Mouse (Mus musculus): ENCODE results near the gene Hif3a. TPM values are rescaled to one million over a fixed set of nuclear protein-coding genes. Genes with fewer than 3 reads are reported as not detected.

Gene Hif3a
- polyA plus RNA-seq, 1 experiment from 2014 or later, result 18.2 TPM

- H3K27me3 ChIP-seq (ENCODE audit: insufficient read depth, poor library complexity, severe bottlenecking), result no peaks in the 10 kb centered on the region
- WGBS, result 88% methylated on average over 5 of the region's 5 CpGs
- H3K4me3 ChIP-seq, result no peak overlapping the region
- no peaks in the 10 kb centered on the region for H3K4me1 ChIP-seq
- no peak overlapping the region for H3K27ac ChIP-seq
- peaks cover 98% of the 10 kb centered on the region for H3K36me3 ChIP-seq
- no peak for DNase-seq (ENCODE audit: low spot score)
- H3K9me3 ChIP-seq, result no peaks in the 10 kb centered on the region
Observed at GRCm38 (mm10) chr7:17010010-17010347, 52.2 kb downstream of the Hif3a start.

DNA sequence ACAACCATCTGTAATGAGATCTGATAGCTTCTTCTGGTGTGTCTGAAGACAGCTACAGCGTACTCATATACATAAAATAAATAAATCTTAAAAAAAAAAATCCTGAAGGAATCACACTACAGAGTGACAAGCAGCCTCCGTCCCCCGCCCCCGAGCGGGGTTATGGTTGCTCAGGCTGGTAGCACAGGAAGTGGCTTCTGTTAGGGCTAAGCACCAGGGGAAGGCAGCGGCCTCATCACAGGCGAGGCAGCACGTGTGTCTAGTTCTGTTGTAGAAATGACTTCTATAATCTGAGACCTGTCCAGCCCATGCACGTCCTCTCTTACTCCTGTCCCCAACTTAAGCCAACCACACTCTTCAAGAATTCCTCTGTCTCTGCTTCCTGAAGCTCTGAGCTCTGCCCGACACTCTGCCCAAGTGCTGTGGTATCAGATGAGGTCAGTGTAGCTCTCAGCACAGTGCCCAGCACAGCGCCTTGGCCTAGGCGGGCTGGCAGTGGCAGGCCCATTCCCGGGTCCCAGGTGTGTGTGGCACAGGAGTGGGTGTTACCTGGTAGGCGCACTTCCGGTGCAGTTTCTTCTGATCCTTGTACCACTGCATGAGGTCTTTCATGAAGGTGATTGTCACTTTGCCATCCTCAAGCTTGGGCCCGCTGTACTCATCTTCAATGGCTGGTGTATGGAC lies 52.8 kb downstream of the Hif3a start:
- H3K27ac ChIP-seq, result no peak overlapping the region
- peaks cover 98% of the 10 kb centered on the region for H3K36me3 ChIP-seq
- no peaks in the 10 kb centered on the region for H3K27me3 ChIP-seq (ENCODE audit: insufficient read depth, poor library complexity, severe bottlenecking)
- no peak overlapping the region for H3K4me3 ChIP-seq
- no peaks in the 10 kb centered on the region for H3K4me1 ChIP-seq
- WGBS, result 90% methylated on average over 16 of the region's 16 CpGs
- no peaks in the 10 kb centered on the region for H3K9me3 ChIP-seq
- no peak for DNase-seq (ENCODE audit: low spot score)

GRCm38 (mm10) chr7:17007300-17007699 lies 54.9 kb downstream of the Hif3a start:
- no peak for DNase-seq (ENCODE audit: low spot score)
- WGBS, result 86% methylated on average over 4 of the region's 4 CpGs
- peaks cover 89% of the 10 kb centered on the region for H3K36me3 ChIP-seq

DNA sequence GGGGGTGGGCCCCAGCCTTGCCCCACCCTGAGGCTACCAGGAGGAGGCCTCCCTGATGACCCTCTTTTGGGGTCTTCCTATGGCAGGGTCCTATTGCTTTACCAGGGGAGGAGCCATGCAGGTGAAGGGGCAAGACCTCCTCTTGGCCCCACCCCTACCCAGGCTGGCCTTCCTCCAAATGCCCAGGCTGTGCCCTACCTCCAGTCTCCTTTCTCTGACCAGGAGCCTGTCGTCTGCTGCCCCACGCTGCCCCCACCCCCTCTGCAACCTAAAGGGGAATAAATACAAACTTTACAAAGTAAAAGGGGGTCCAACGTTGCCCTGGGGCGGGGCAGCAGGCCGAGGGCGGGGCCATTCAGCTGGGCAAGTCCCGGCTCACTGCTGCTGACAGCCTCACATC lies 57.5 kb downstream of the Hif3a start:
- peak overlapping the region; percentile 29; the same call in 1 of the 2 replicates for H3K27ac ChIP-seq
- WGBS, result 80% methylated on average over 7 of the region's 7 CpGs

More at GRCm38 (mm10) chr7:17007300-17007699, 54.9 kb downstream of the Hif3a start:
- Histone ChIP-seq H3K9me3 (no peaks in the 10 kb centered on the region), H3K27ac (no peak overlapping the region), H3K27me3 (ENCODE audit: insufficient read depth, poor library complexity, severe bottlenecking) (no peaks in the 10 kb centered on the region), H3K4me3 (no peak overlapping the region), H3K4me1 (no peaks in the 10 kb centered on the region)

GRCm38 (mm10) chr7:17003230-17003960 lies 58.8 kb downstream of the Hif3a start:
- Histone ChIP-seq H3K4me3 (no peak overlapping the region), H3K9me3 (no peaks in the 10 kb centered on the region), H3K36me3 (peaks cover 79% of the 10 kb centered on the region), H3K27ac (no peak overlapping the region), H3K4me1 (peaks cover 4% of the 10 kb centered on the region; the same call in 1 of the 2 replicates), H3K27me3 (ENCODE audit: insufficient read depth, poor library complexity, severe bottlenecking) (no peaks in the 10 kb centered on the region)
- no peak for DNase-seq (ENCODE audit: low spot score)
- 78% methylated on average over 7 of the region's 7 CpGs for WGBS

More for the DNA sequence above, 57.5 kb downstream of the Hif3a start:
- H3K9me3 ChIP-seq, result no peaks in the 10 kb centered on the region
- no peak overlapping the region for H3K4me3 ChIP-seq
- H3K4me1 ChIP-seq, result no peaks in the 10 kb centered on the region
- peaks cover 82% of the 10 kb centered on the region for H3K36me3 ChIP-seq
- DNase-seq (ENCODE audit: low spot score), result no peak
- H3K27me3 ChIP-seq (ENCODE audit: insufficient read depth, poor library complexity, severe bottlenecking), result no peaks in the 10 kb centered on the region

DNA sequence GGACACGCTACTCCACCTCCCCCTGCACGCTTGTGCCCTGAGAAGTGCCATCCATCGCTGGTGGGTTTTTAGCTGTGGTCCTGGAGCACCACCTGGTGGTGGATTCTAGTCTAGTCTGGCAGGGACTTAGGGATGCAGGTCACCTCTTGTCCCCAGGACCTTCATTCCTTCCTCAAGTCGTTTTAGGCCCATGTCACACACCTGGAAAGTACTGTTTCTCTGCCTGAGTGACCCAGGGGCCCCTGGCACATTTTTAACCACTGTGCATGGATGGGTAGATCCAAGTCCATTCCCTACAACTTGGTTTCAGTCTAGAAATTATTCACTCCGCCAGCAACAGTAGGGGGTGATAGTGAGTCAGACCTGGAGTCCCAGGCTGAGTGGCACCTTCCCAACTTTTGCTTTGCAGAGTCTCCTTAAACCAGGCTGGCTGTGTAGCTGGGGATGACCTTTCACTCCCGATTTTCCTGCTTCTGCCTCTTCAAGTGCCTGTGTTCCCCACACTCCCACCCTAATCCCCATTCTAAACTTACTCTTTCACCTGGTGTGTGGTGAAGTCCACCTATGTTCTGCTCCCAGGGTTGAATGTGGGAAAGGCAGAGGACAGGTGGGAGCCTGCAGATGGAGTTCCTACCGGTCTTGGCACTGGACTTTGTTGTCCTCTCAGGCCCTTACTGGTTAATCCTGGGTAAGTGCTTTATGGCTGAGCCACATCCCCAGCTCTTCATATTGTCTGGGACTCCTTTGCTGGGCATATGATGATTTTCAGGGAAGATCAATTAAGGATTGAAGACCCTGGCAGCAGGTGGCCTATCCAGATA lies 59.6 kb downstream of the Hif3a start:
- 13% methylated on average over 7 of the region's 7 CpGs for WGBS
- no peak overlapping the region for H3K27ac ChIP-seq

GRCm38 (mm10) chr7:16999650-17000049 lies 62.6 kb downstream of the Hif3a start:
- Histone ChIP-seq H3K27ac (peak overlapping the region; percentile 7; the same call in 1 of the 2 replicates), H3K36me3 (peaks cover 77% of the 10 kb centered on the region), H3K4me3 (no peak overlapping the region), H3K9me3 (no peaks in the 10 kb centered on the region), H3K4me1 (peaks cover 32% of the 10 kb centered on the region), H3K27me3 (ENCODE audit: insufficient read depth, poor library complexity, severe bottlenecking) (no peaks in the 10 kb centered on the region)
- DNase-seq (ENCODE audit: low spot score), result peak; percentile 92
- 19% methylated on average over 4 of the region's 4 CpGs for WGBS

More for the DNA sequence above, 59.6 kb downstream of the Hif3a start:
- Histone ChIP-seq H3K4me3 (no peak overlapping the region), H3K27me3 (ENCODE audit: insufficient read depth, poor library complexity, severe bottlenecking) (no peaks in the 10 kb centered on the region), H3K9me3 (no peaks in the 10 kb centered on the region), H3K4me1 (peaks cover 5% of the 10 kb centered on the region; the same call in 1 of the 2 replicates), H3K36me3 (peaks cover 79% of the 10 kb centered on the region)
- DNase-seq (ENCODE audit: low spot score), result peak; percentile 89

DNA sequence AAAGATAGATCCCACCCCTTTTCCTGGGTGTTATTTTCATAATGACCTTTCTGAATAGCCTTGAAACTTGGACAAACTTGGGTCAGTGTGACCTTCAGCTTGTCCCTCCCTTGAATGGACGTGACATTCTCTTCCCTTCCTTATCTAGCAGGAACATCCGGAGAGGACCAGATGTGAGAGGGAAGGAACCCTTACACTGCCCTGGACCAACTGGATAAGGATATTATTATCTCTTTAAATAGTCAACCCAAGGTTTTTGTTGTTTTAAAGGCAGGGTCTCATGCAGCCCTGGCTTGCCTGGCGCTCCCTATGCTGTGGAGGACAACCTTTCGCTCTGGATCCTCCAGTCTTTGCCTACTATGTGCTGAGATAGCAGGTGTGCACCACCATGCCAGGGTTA lies 63.0 kb downstream of the Hif3a start:
- no peak overlapping the region for H3K4me3 ChIP-seq

GRCm38 (mm10) chr7:16995345-16995744 lies 66.9 kb downstream of the Hif3a start:
- Histone ChIP-seq H3K27ac (peak overlapping the region; percentile 97; the same call in 1 of the 2 replicates), H3K4me1 (peaks cover 60% of the 10 kb centered on the region), H3K9me3 (no peaks in the 10 kb centered on the region), H3K4me3 (peak overlapping the region; percentile 82), H3K27me3 (ENCODE audit: insufficient read depth, poor library complexity, severe bottlenecking) (no peaks in the 10 kb centered on the region), H3K36me3 (peaks cover 51% of the 10 kb centered on the region)
- DNase-seq (ENCODE audit: low spot score), result no peak
- WGBS, result 93% methylated on average over 4 of the region's 4 CpGs

More for the DNA sequence above, 63.0 kb downstream of the Hif3a start:
- Histone ChIP-seq H3K27ac (peak overlapping the region; percentile 7; the same call in 1 of the 2 replicates), H3K4me1 (peaks cover 33% of the 10 kb centered on the region), H3K27me3 (ENCODE audit: insufficient read depth, poor library complexity, severe bottlenecking) (no peaks in the 10 kb centered on the region), H3K9me3 (no peaks in the 10 kb centered on the region), H3K36me3 (peaks cover 73% of the 10 kb centered on the region)
- 35% methylated on average over 4 of the region's 4 CpGs for WGBS
- no peak for DNase-seq (ENCODE audit: low spot score)

DNA sequence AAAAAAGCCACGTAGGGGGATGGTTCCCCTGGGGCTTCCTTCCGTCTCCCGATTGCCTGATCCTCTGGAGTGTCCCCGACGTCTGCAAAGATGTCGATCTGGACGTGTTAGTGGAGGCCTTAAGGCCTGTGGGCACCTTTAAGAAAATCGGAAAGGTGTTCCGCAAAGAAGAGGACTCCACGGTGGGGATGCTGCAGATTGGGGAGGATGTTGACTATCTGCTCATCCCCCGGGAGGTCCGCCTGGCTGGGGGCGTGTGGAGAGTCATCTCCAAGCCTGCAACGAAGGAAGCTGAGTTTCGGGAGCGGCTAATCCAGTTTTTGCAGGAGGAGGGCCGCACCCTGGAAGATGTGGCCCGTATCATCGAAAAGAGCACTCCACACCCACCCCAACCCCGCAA lies 67.8 kb downstream of the Hif3a start:
- DNase-seq (ENCODE audit: low spot score), result no peak
- peaks cover 45% of the 10 kb centered on the region for H3K36me3 ChIP-seq
- WGBS, result 5% methylated on average over 20 of the region's 20 CpGs
- 0 out of 2 replicates have a peak, but pooled peaks cover 2% of the 10 kb centered on the region for H3K9me3 ChIP-seq
- H3K4me1 ChIP-seq, result peaks cover 66% of the 10 kb centered on the region
- peak overlapping the region; percentile 82 for H3K4me3 ChIP-seq
- H3K27ac ChIP-seq, result peak overlapping the region; percentile 97
- no peaks in the 10 kb centered on the region for H3K27me3 ChIP-seq (ENCODE audit: insufficient read depth, poor library complexity, severe bottlenecking)

DNA sequence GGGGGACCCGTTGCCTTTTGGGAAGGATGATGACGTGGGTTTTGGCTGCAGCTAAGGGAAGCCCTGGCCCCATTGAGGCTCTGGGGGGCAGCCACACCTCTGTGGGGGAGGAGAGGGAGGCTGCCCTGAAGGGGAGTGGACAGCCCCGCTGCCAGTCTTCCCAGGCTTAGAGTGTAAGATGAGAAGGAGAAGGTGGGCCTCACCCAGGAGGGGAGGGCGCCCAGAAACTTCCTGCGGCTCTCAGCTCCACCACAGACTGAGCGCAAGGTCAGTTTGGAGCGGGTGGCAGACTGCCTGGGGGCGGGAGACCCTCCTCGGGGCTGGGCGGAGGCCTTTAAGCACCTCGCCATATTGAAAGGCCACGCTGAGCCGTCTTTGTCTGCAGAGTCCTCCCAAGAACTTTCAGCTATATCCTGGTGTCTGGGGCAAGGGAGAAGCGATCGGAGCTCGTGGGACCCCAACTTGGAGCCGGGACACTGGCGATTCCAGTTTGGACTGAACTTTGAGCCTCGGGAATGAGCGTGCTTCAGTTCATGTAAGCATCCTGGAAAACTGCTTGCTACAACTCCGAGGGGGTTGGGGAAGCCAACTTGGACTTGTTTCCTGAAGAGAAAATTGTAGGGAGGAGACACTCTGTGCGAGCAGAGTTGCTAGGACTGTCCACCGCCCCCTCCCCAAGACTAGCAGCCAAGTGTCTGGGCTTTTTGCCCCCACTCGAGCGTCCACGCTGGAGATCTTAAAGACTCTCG lies 68.4 kb downstream of the Hif3a start:
- H3K4me1 ChIP-seq, result peaks cover 63% of the 10 kb centered on the region
- WGBS, result under 1% methylated on average over 27 of the region's 27 CpGs
- H3K4me3 ChIP-seq, result peak overlapping the region; percentile 82
- no peaks in the 10 kb centered on the region for H3K27me3 ChIP-seq (ENCODE audit: insufficient read depth, poor library complexity, severe bottlenecking)
- peak overlapping the region; percentile 97 for H3K27ac ChIP-seq
- DNase-seq (ENCODE audit: low spot score), result peak; percentile 97
- H3K9me3 ChIP-seq, result 0 out of 2 replicates have a peak, but pooled peaks cover 3% of the 10 kb centered on the region
- peaks cover 41% of the 10 kb centered on the region for H3K36me3 ChIP-seq

GRCm38 (mm10) chr7:16992451-16992807 lies 69.8 kb downstream of the Hif3a start, which contains the start of gene Ccdc8:
Ccdc8 (plus strand) TSS chr7:16992708.
- no peak for DNase-seq (ENCODE audit: low spot score)
- H3K4me1 ChIP-seq, result peaks cover 61% of the 10 kb centered on the region
- peaks cover 29% of the 10 kb centered on the region for H3K36me3 ChIP-seq
- no peaks in the 10 kb centered on the region for H3K27me3 ChIP-seq (ENCODE audit: insufficient read depth, poor library complexity, severe bottlenecking)
- H3K9me3 ChIP-seq, result 0 out of 2 replicates have a peak, but pooled peaks cover 3% of the 10 kb centered on the region
- H3K27ac ChIP-seq, result peak within 1 kb of the TSS; percentile 97
- WGBS, result 91% methylated on average over 5 of the region's 5 CpGs
- peak within 1 kb of the TSS; percentile 82 for H3K4me3 ChIP-seq

Measured in heart, embryonic 10.5 days (tissue).